Mouse (Mus musculus) midbrain, embryonic 16.5 days (tissue): ENCODE data around the gene 4833423E24Rik. TPM values are rescaled to one million over a fixed set of nuclear protein-coding genes. Genes with fewer than 3 reads are reported as not detected.

Source experiments
- ATAC-seq: fragments of 200-750 bp; cut with Nextera tagmentation; 2 replicates; pipeline ENCODE4 v1.8.0; 2017; ENCODE audit warnings: moderate TSS enrichment
- H3K27ac ChIP-seq: fragments of 300-500 bp; sonication (generic); 2 replicates; pipeline ENCODE4 v1.5.1; 2014; ENCODE audit warnings: mild to moderate bottlenecking, low read length, mixed read lengths
- H3K27me3 ChIP-seq: fragments of 300-500 bp; sonication (generic); 2 replicates; pipeline ENCODE4 v1.6.1; 2014; ENCODE audit warnings: low read depth, low read length, mixed read lengths; ENCODE audit not compliant: control insufficient read depth, insufficient read depth
- H3K36me3 ChIP-seq: fragments of 300-500 bp; sonication (generic); 2 replicates; pipeline ENCODE4 v1.6.1; 2014; ENCODE audit warnings: mild to moderate bottlenecking, low read length, moderate library complexity, mixed read lengths; ENCODE audit not compliant: control insufficient read depth, insufficient read depth
- H3K4me1 ChIP-seq: fragments of 300-500 bp; sonication (generic); 2 replicates; pipeline ENCODE4 v1.6.1; 2014; ENCODE audit warnings: mild to moderate bottlenecking, low read length, mixed read lengths; ENCODE audit not compliant: control insufficient read depth, insufficient read depth
- H3K4me2 ChIP-seq: fragments of 300-500 bp; sonication (generic); 2 replicates; pipeline ENCODE4 v1.6.1; 2014; ENCODE audit warnings: mild to moderate bottlenecking, low read length, mixed read lengths
- H3K4me3 ChIP-seq: fragments of 300-500 bp; sonication (generic); 2 replicates; pipeline ENCODE4 v1.5.1; 2014; ENCODE audit warnings: low read depth, mild to moderate bottlenecking, low read length, moderate library complexity, mixed read lengths
- H3K9ac ChIP-seq: fragments of 300-500 bp; sonication (generic); 2 replicates; pipeline ENCODE4 v1.6.1; 2014; ENCODE audit warnings: low read depth, low read length, mixed read lengths
- H3K9me3 ChIP-seq: fragments of 300-500 bp; sonication (generic); replicated peaks from 2 replicates; pipeline ENCODE4 v1.6.1; 2014; ENCODE audit warnings: mild to moderate bottlenecking, low read length, mixed read lengths; ENCODE audit not compliant: control insufficient read depth, poor library complexity, severe bottlenecking
- WGBS: fragments of 180-500 bp; shearing (Covaris S2); extraction: QIAGEN DNeasy Blood & Tissue Kit; methylation state at CpG from one replicate; pipeline ENCODE4 v1.1.7; 2014; 5-methylcytosine and 5-hydroxymethylcytosine counted together
- polyA plus RNA-seq: library from polyadenylated mRNA; unstranded; fragments of >200 nt; fragmentation: Nextera tagmentation; extraction: Ambion mirVana; gene quantifications from 2 replicates; pipeline ENCODE4 v1.2.1, GENCODE M21; 2015

Gene 4833423E24Rik
- polyA plus RNA-seq: 0.26 and 0.28 TPM in 2 replicates

GRCm38 (mm10) chr2:85518879-85519278, at the start of gene 4833423E24Rik:
Gene 4833423E24Rik (minus strand): TSS chr2:85519024.
- Histone ChIP-seq H3K36me3 (no peaks in the 10 kb centered on the region), H3K9me3 (no peaks in the 10 kb centered on the region), H3K4me2 (no peak within 1 kb of the TSS), H3K4me1 (no peaks in the 10 kb centered on the region), H3K4me3 (no peak within 1 kb of the TSS), H3K27me3 (no peaks in the 10 kb centered on the region), H3K27ac (no peak within 1 kb of the TSS), H3K9ac (no peak within 1 kb of the TSS)
- 24% methylated on average over 4 of the region's 4 CpGs for WGBS
- ATAC-seq: peak; percentile 56

DNA sequence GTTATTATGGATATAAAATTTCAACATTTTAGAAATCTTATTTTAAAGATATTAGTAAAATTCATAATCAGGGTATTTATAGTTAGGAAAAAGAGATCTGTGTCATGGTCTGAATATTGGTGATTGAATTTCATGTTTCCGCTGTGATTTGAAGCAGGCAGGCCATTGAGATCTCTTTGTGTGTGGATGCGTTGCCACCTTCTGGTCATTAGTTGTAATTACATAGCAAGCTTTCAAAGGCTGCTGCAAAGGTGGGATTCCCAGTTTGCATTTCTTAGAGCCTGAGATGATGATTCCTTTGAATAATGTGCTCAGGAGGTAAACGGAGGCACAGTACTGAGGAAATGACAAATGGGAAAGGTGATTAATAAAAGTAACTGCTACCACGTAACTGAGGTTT, 42.4 kb upstream of the 4833423E24Rik start:
- H3K4me1 ChIP-seq: no peaks in the 10 kb centered on the region
- H3K27ac ChIP-seq: no peak overlapping the region
- no peak overlapping the region for H3K4me2 ChIP-seq
- no peaks in the 10 kb centered on the region for H3K27me3 ChIP-seq
- ATAC-seq: peak; percentile 82
- no peak overlapping the region for H3K9ac ChIP-seq
- no peak overlapping the region for H3K4me3 ChIP-seq
- H3K9me3 ChIP-seq: no peaks in the 10 kb centered on the region
- WGBS: 23% methylated on average over 4 of the region's 4 CpGs
- no peaks in the 10 kb centered on the region for H3K36me3 ChIP-seq

GRCm38 (mm10) chr2:85560226-85560625, 41.4 kb upstream of the 4833423E24Rik start:
- Histone ChIP-seq H3K9ac (no peak overlapping the region), H3K27ac (no peak overlapping the region), H3K4me3 (no peak overlapping the region), H3K36me3 (no peaks in the 10 kb centered on the region), H3K27me3 (no peaks in the 10 kb centered on the region), H3K4me1 (no peaks in the 10 kb centered on the region), H3K9me3 (no peaks in the 10 kb centered on the region), H3K4me2 (no peak overlapping the region)
- ATAC-seq: no peak
- WGBS: 73% methylated on average over 4 of the region's 4 CpGs

- ATAC-seq: no peak
- H3K36me3 ChIP-seq: no peaks in the 10 kb centered on the region
- no peaks in the 10 kb centered on the region for H3K27me3 ChIP-seq
- no peak overlapping the region for H3K4me3 ChIP-seq
- H3K9me3 ChIP-seq: no peaks in the 10 kb centered on the region
- H3K9ac ChIP-seq: no peak overlapping the region
- no peaks in the 10 kb centered on the region for H3K4me1 ChIP-seq
- no peak overlapping the region for H3K4me2 ChIP-seq
- H3K27ac ChIP-seq: no peak overlapping the region
- 70% methylated on average over 1 of the region's 1 CpGs for WGBS
Observed at GRCm38 (mm10) chr2:85554806-85555205, 36.0 kb upstream of the 4833423E24Rik start.

DNA sequence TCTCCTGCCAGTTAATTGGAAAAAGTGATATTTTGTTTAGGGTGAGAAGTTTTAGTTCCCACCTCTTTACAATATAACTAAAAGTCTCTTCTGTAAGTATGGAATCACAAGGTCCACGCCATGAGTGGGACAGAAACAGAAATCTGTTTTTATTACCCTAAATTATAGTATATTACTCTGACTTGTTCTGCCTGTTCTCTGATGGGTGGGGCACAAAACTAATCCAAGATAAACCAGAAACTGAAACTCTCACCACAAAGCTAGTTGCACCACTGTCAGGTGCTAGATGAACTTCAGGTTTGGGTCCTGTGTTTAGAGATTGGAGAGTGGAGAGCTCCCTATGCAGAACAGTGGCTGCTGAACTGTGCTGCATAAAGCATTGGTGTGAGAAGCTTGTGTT, 15.1 kb upstream of the 4833423E24Rik start:
- Histone ChIP-seq H3K4me3 (no peak overlapping the region), H3K4me1 (no peaks in the 10 kb centered on the region), H3K27me3 (no peaks in the 10 kb centered on the region), H3K9me3 (no peaks in the 10 kb centered on the region), H3K4me2 (no peak overlapping the region), H3K27ac (no peak overlapping the region), H3K9ac (no peak overlapping the region), H3K36me3 (no peaks in the 10 kb centered on the region)
- WGBS: 95% methylated on average over 1 of the region's 1 CpGs
- no peak for ATAC-seq

- H3K27me3 ChIP-seq: no peaks in the 10 kb centered on the region
- H3K4me3 ChIP-seq: no peak overlapping the region
- no peak for ATAC-seq
- no peaks in the 10 kb centered on the region for H3K4me1 ChIP-seq
- H3K4me2 ChIP-seq: no peak overlapping the region
- 90% methylated on average over 2 of the region's 2 CpGs for WGBS
- no peak overlapping the region for H3K9ac ChIP-seq
- H3K27ac ChIP-seq: no peak overlapping the region
- H3K36me3 ChIP-seq: no peaks in the 10 kb centered on the region
- H3K9me3 ChIP-seq: no peaks in the 10 kb centered on the region
Observed at GRCm38 (mm10) chr2:85532082-85532778, 13.4 kb upstream of the 4833423E24Rik start.

GRCm38 (mm10) chr2:85522859-85523489, 4.2 kb upstream of the 4833423E24Rik start:
- no peak overlapping the region for H3K4me2 ChIP-seq
- H3K27ac ChIP-seq: no peak overlapping the region
- H3K4me1 ChIP-seq: no peaks in the 10 kb centered on the region
- no peak overlapping the region for H3K4me3 ChIP-seq
- no peaks in the 10 kb centered on the region for H3K9me3 ChIP-seq
- no peak overlapping the region for H3K9ac ChIP-seq
- ATAC-seq: no peak
- no peaks in the 10 kb centered on the region for H3K27me3 ChIP-seq
- H3K36me3 ChIP-seq: no peaks in the 10 kb centered on the region
- 47% methylated on average over 2 of the region's 2 CpGs for WGBS

GRCm38 (mm10) chr2:85518292-85518691, 532 bp downstream of the 4833423E24Rik start:
- Histone ChIP-seq H3K27ac (no peak overlapping the region), H3K4me3 (no peak overlapping the region), H3K4me1 (no peaks in the 10 kb centered on the region), H3K4me2 (no peak overlapping the region), H3K36me3 (no peaks in the 10 kb centered on the region), H3K9me3 (no peaks in the 10 kb centered on the region), H3K27me3 (no peaks in the 10 kb centered on the region), H3K9ac (no peak overlapping the region)
- 88% methylated on average over 10 of the region's 10 CpGs for WGBS
- ATAC-seq: no peak

DNA sequence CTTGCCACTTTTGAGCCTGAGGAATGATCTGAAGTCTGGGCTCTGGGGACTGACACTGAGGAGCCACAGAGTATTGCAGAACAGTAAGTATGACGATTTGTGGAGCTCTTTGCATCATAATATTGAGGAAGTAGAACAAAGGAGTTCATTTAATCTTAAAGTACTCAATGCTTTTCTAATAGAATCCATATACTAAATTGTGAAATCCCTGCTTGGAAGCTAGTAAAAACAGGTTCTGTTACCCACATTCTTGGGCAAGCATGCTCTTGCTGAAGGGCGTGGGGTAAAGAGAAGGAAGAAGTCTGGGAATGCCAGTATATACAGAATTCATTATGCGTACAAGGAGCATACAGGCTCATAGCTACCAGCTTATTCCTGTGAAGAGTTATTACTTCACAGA, 8.4 kb downstream of the 4833423E24Rik start:
- ATAC-seq: no peak
- WGBS: 86% methylated on average over 3 of the region's 3 CpGs
- no peaks in the 10 kb centered on the region for H3K4me1 ChIP-seq

More for the DNA sequence above, 8.4 kb downstream of the 4833423E24Rik start:
- H3K9me3 ChIP-seq: no peaks in the 10 kb centered on the region
- no peak overlapping the region for H3K4me2 ChIP-seq
- no peak overlapping the region for H3K9ac ChIP-seq
- no peak overlapping the region for H3K27ac ChIP-seq
- no peaks in the 10 kb centered on the region for H3K36me3 ChIP-seq
- no peaks in the 10 kb centered on the region for H3K27me3 ChIP-seq
- no peak overlapping the region for H3K4me3 ChIP-seq
